Mouse (Mus musculus): ENCODE results near the gene Slc35c2.

GRCm38 (mm10) chr2:165229050-165229449 lies 58.6 kb downstream of the Slc35c2 start:
- no peak for TF ChIP-seq CTCF (conservative IDR thresholded peaks at IDR 0.05; ENCODE audit: insufficient read depth, insufficient read length, low read depth, low read length)
- no peak for TF ChIP-seq POLR2A (IDR thresholded peaks at IDR 0.05; ENCODE audit: low read depth, low read length)
